Mouse (Mus musculus): ENCODE measurements at regions not wholly inside any gene's neighbourhood (a gene's known extent, or its start where the extent isn't known, plus 50 kb on each side); places are given as distances from the start of the nearest gene placed in this dataset.

DNA sequence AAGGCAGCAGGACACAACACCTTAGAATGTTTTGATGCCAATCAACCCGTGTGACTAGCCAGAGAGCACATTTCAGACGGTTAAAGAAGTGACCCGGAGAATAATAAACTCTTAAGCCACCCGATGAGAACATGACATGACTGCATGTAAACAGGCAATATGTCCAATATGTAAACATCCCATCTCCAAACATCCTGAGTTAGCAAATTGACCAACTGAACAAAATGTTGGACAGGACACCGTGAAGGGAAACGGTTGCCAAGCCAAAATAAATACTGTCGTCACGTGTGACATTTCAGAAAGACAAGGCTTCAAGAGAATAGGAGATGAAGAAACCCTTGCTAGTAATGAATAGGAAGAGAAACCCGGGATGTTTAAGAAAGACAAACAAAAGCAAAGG, 294.4 kb downstream of the Klf5 start:
- DNase-seq (ENCODE audit: low spot score) (no peak), ATAC-seq (ENCODE audit: low FRiP score, low TSS enrichment) (no peak)
- WGBS: 43% methylated on average over 9 of the region's 9 CpGs
- H3K27me3 ChIP-seq (ENCODE audit: control insufficient read depth, insufficient read depth, low read length): no peaks in the 10 kb centered on the region
- no peak overlapping the region; the same call in 1 of the 2 replicates for H3K27ac ChIP-seq (replicated peaks)
- TF ChIP-seq EP300 (optimal IDR thresholded peaks at IDR 0.05) (no peak), CTCF (IDR thresholded peaks at IDR 0.05; ENCODE audit: low read depth) (no peak)
- H3K36me3 ChIP-seq (ENCODE audit: control insufficient read depth, insufficient read depth, low read length): no peaks in the 10 kb centered on the region
- no peaks in the 10 kb centered on the region for H3K9me3 ChIP-seq (ENCODE audit: control insufficient read depth, low read length)
- no peak overlapping the region for H3K9ac ChIP-seq (ENCODE audit: low read length)
- H3K4me3 ChIP-seq (ENCODE audit: low read depth, low read length): no peak overlapping the region
- no peaks in the 10 kb centered on the region; the same call in 1 of the 2 replicates for H3K4me1 ChIP-seq (replicated peaks; ENCODE audit: control insufficient read depth, insufficient read depth)
- no peak overlapping the region for H3K4me2 ChIP-seq (replicated peaks; ENCODE audit: low read depth)

GRCm38 (mm10) chr14:99593864-99594263, 295.4 kb downstream of the Klf5 start:
- TF ChIP-seq EP300 (optimal IDR thresholded peaks at IDR 0.05) (no peak), CTCF (IDR thresholded peaks at IDR 0.05; ENCODE audit: low read depth) (no peak)
- no peak overlapping the region for H3K9ac ChIP-seq (ENCODE audit: low read length)
- no peak overlapping the region for H3K27ac ChIP-seq (replicated peaks)
- no peak overlapping the region for H3K4me2 ChIP-seq (replicated peaks; ENCODE audit: low read depth)
- no peak for DNase-seq (ENCODE audit: low spot score)
- no peak for ATAC-seq (ENCODE audit: low FRiP score, low TSS enrichment)
- WGBS: 73% methylated on average over 6 of the region's 6 CpGs
- H3K4me3 ChIP-seq (ENCODE audit: low read depth, low read length): no peak overlapping the region
- H3K36me3 ChIP-seq (ENCODE audit: control insufficient read depth, insufficient read depth, low read length): no peaks in the 10 kb centered on the region
- H3K4me1 ChIP-seq (replicated peaks; ENCODE audit: control insufficient read depth, insufficient read depth): no peaks in the 10 kb centered on the region; the same call in 1 of the 2 replicates
- no peaks in the 10 kb centered on the region for H3K9me3 ChIP-seq (ENCODE audit: control insufficient read depth, low read length)
- no peaks in the 10 kb centered on the region for H3K27me3 ChIP-seq (ENCODE audit: control insufficient read depth, insufficient read depth, low read length)

GRCm38 (mm10) chr14:99601900-99602299, 303.4 kb downstream of the Klf5 start:
- ATAC-seq (ENCODE audit: low FRiP score, low TSS enrichment) (no peak), DNase-seq (ENCODE audit: low spot score) (no peak)
- WGBS: 66% methylated on average over 5 of the region's 5 CpGs
- TF ChIP-seq CTCF (IDR thresholded peaks at IDR 0.05; ENCODE audit: low read depth) (no peak), EP300 (optimal IDR thresholded peaks at IDR 0.05) (no peak)
- Histone ChIP-seq H3K9ac (ENCODE audit: low read length) (no peak overlapping the region), H3K4me2 (replicated peaks; ENCODE audit: low read depth) (no peak overlapping the region), H3K36me3 (ENCODE audit: control insufficient read depth, insufficient read depth, low read length) (no peaks in the 10 kb centered on the region), H3K4me1 (replicated peaks; ENCODE audit: control insufficient read depth, insufficient read depth) (no peaks in the 10 kb centered on the region), H3K27me3 (ENCODE audit: control insufficient read depth, insufficient read depth, low read length) (no peaks in the 10 kb centered on the region), H3K27ac (replicated peaks) (peak overlapping the region; percentile 14), H3K4me3 (ENCODE audit: low read depth, low read length) (no peak overlapping the region), H3K9me3 (ENCODE audit: control insufficient read depth, low read length) (no peaks in the 10 kb centered on the region)

DNA sequence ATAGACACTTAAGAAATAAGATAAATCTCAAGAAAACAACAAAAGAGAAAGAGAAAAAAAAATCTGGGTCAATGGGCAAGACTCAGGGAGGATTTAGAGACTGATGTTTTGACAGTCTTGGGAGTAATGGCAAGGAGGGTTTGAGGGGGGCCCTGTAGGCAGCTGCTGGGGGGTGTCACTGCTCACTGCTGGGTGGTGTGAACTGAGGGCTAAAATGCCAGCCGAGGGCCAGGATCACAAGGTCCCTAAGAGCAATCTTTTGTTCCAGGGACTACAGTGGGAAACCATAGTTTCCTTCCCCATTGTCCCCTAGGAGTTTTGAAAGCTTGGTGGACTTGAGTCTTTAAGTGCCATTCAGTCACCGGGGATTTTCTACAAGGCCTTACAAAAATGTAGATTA, 304.8 kb downstream of the Klf5 start:
- Histone ChIP-seq H3K27ac (replicated peaks) (peak overlapping the region; percentile 24; the same call in 1 of the 2 replicates), H3K4me1 (replicated peaks; ENCODE audit: control insufficient read depth, insufficient read depth) (no peaks in the 10 kb centered on the region), H3K4me2 (replicated peaks; ENCODE audit: low read depth) (no peak overlapping the region), H3K9me3 (ENCODE audit: control insufficient read depth, low read length) (no peaks in the 10 kb centered on the region), H3K27me3 (ENCODE audit: control insufficient read depth, insufficient read depth, low read length) (no peaks in the 10 kb centered on the region), H3K36me3 (ENCODE audit: control insufficient read depth, insufficient read depth, low read length) (no peaks in the 10 kb centered on the region), H3K4me3 (ENCODE audit: low read depth, low read length) (no peak overlapping the region), H3K9ac (ENCODE audit: low read length) (no peak overlapping the region)
- DNase-seq (ENCODE audit: low spot score): no peak
- WGBS: 70% methylated on average over 2 of the region's 2 CpGs
- no peak for ATAC-seq (ENCODE audit: low FRiP score, low TSS enrichment)
- TF ChIP-seq CTCF (IDR thresholded peaks at IDR 0.05; ENCODE audit: low read depth) (no peak), EP300 (optimal IDR thresholded peaks at IDR 0.05) (no peak)

DNA sequence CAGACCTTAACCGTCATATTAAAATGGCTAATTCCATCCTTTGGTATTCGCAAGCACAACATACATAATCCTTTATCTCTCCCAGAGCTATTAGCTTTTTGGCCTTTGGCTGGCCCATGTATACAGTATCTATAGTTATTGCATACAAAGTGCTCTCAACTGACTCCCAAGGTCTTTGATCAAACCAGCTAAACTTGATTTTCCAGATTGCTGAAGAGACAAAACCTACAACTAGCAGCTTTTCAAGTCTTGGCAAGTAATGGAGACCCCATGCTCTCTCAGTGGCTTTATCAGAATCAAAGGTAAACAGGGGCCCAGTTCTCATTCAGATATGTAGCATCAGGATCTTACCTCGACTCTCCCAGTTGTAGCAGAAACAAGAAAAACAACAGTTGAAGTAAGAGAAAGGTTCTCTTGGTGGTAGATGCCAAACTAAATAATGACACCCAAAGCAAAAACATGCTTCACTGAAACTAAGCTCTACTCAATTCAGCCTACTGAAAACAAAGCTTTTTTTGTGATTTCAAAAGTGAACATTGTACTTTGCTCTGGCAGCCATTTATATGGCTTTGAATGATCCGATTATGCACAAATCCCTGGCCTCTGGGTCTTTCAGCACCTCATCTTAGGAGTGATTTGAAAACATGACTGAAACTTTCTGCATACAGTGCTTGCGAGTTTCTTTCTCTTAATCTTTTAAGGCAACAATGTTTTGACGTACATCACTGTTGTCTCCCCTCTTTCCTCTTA, 307.0 kb downstream of the Klf5 start:
- WGBS: 40% methylated on average over 6 of the region's 6 CpGs
- ATAC-seq (ENCODE audit: low FRiP score, low TSS enrichment) (peak; percentile 62), DNase-seq (ENCODE audit: low spot score) (no peak)
- TF ChIP-seq EP300 (optimal IDR thresholded peaks at IDR 0.05) (peak; percentile 94), CTCF (IDR thresholded peaks at IDR 0.05; ENCODE audit: low read depth) (no peak)
- Histone ChIP-seq H3K4me3 (ENCODE audit: low read depth, low read length) (no peak overlapping the region), H3K4me1 (replicated peaks; ENCODE audit: control insufficient read depth, insufficient read depth) (no peaks in the 10 kb centered on the region), H3K36me3 (ENCODE audit: control insufficient read depth, insufficient read depth, low read length) (no peaks in the 10 kb centered on the region), H3K4me2 (replicated peaks; ENCODE audit: low read depth) (no peak overlapping the region), H3K9me3 (ENCODE audit: control insufficient read depth, low read length) (no peaks in the 10 kb centered on the region), H3K27me3 (ENCODE audit: control insufficient read depth, insufficient read depth, low read length) (no peaks in the 10 kb centered on the region), H3K9ac (ENCODE audit: low read length) (no peak overlapping the region), H3K27ac (replicated peaks) (peak overlapping the region; percentile 85)

GRCm38 (mm10) chr14:99609003-99609402, 310.5 kb downstream of the Klf5 start:
- Histone ChIP-seq H3K36me3 (ENCODE audit: control insufficient read depth, insufficient read depth, low read length) (no peaks in the 10 kb centered on the region), H3K27ac (replicated peaks) (no peak overlapping the region), H3K4me3 (ENCODE audit: low read depth, low read length) (no peak overlapping the region), H3K4me1 (replicated peaks; ENCODE audit: control insufficient read depth, insufficient read depth) (no peaks in the 10 kb centered on the region), H3K27me3 (ENCODE audit: control insufficient read depth, insufficient read depth, low read length) (no peaks in the 10 kb centered on the region), H3K9ac (ENCODE audit: low read length) (no peak overlapping the region), H3K4me2 (replicated peaks; ENCODE audit: low read depth) (no peak overlapping the region), H3K9me3 (ENCODE audit: control insufficient read depth, low read length) (no peaks in the 10 kb centered on the region)
- no peak for DNase-seq (ENCODE audit: low spot score)
- no peak for TF ChIP-seq CTCF (IDR thresholded peaks at IDR 0.05; ENCODE audit: low read depth)
- TF ChIP-seq EP300 (optimal IDR thresholded peaks at IDR 0.05): peak; percentile 94
- peak; percentile 85 for ATAC-seq (ENCODE audit: low FRiP score, low TSS enrichment)
- WGBS: 66% methylated on average over 2 of the region's 2 CpGs
